Mouse (Mus musculus) heart, adult 2 months (tissue): ENCODE results near the gene Tas1r1. TPM values are rescaled to one million over a fixed set of nuclear protein-coding genes. Genes with fewer than 3 reads are reported as not detected.

Experiments used
- DNase-seq, 2 experiments: peaks; one replicate each; pipeline ENCODE4 v3.0.0; 2021
- H3K27ac ChIP-seq: fragments of 200-600 bp; 2 replicates; pipeline ENCODE4 v1.8.1; 2022
- H3K27me3 ChIP-seq: fragments of 200-500 bp; 2 replicates; pipeline ENCODE4 v1.6.1; 2012; ENCODE audit warnings: mild to moderate bottlenecking, low read length, inconsistent platforms, mixed read lengths; ENCODE audit not compliant: control insufficient read depth, insufficient read depth
- H3K36me3 ChIP-seq: fragments of 200-500 bp; 2 replicates; pipeline ENCODE4 v1.6.1; 2012; ENCODE audit warnings: low read length, inconsistent platforms; ENCODE audit not compliant: control insufficient read depth, insufficient read depth
- H3K4me1 ChIP-seq: fragments of 200-500 bp; 2 replicates; pipeline ENCODE4 v1.6.1; 2011; ENCODE audit warnings: low read length; ENCODE audit not compliant: control insufficient read depth, insufficient read depth
- H3K4me3 ChIP-seq: fragments of 200-600 bp; 2 replicates; pipeline ENCODE4 v1.8.1; 2022
- H3K79me2 ChIP-seq: fragments of 200-500 bp; replicated peaks from 2 replicates; pipeline ENCODE4 v1.6.1; 2012; ENCODE audit warnings: mild to moderate bottlenecking, inconsistent platforms, low read length, moderate library complexity, mixed read lengths; ENCODE audit not compliant: control insufficient read depth, insufficient read depth
- H3K9ac ChIP-seq: fragments of 200-500 bp; 2 replicates; pipeline ENCODE4 v1.6.1; 2012; ENCODE audit warnings: low read depth, mild to moderate bottlenecking, control low read depth, inconsistent platforms, low read length, mixed read lengths
- CTCF ChIP-seq: fragments of 200-600 bp; IDR thresholded peaks from 2 replicates; pipeline ENCODE4 v1.8.1; 2022; ENCODE audit warnings: antibody characterized with exemption, mild to moderate bottlenecking, moderate library complexity
- EP300 ChIP-seq: fragments of 200-500 bp; IDR thresholded peaks from 2 replicates; pipeline ENCODE4 v1.6.1; 2011; ENCODE audit warnings: low read depth, low read length, control low read depth; ENCODE audit not compliant: insufficient read depth
- POLR2A ChIP-seq: fragments of 200-500 bp; IDR thresholded peaks from 2 replicates; pipeline ENCODE4 v1.6.1; 2011; ENCODE audit warnings: mild to moderate bottlenecking, low read depth, low read length, control low read depth; ENCODE audit not compliant: insufficient read depth
- WGBS: fragments of 180-500 bp; shearing (Covaris S2); methylation state at CpG from one replicate; pipeline ENCODE4 v1.1.7; 2018; 5-methylcytosine and 5-hydroxymethylcytosine counted together
- intact Hi-C: fragments of 180-260 bp; cut with DNase I; formaldehyde crosslinking; loops from one replicate; pipeline ENCODE4 v1.15.1; 2025
- polyA plus RNA-seq: library from polyadenylated mRNA; depleted of rRNA; stranded (reverse); fragments of >200 nt; gene quantifications from 2 replicates; pipeline ENCODE4 v1.2.3, GENCODE M21; 2012; rRNA removed
- total RNA-seq, 2 experiments: library from RNA; stranded (reverse); gene quantifications; 2 replicates each; pipeline ENCODE4 v1.2.3; 2021

Gene Tas1r1
- total and polyA plus RNA-seq, 3 experiments: 0.08 to 0.11 (median 0.08) TPM

- DNase-seq: peak; percentile 79 to 88
- no peaks in the 10 kb centered on the region for H3K36me3 ChIP-seq
- H3K4me1 ChIP-seq: no peaks in the 10 kb centered on the region
- H3K79me2 ChIP-seq: no peaks in the 10 kb centered on the region
- H3K4me3 ChIP-seq: no peak overlapping the region
- TF ChIP-seq EP300 (peak; percentile 89; the same call in 1 of the 2 replicates), CTCF (no peak), POLR2A (peak; percentile 40; the same call in 1 of the 2 replicates)
- intact Hi-C loops: loop anchor here (2.0 kb wide), 3 partner anchors 45 to 113 kb away; partner anchors contain the start of genes Nol9, Tas1r1 and Zbtb48
- H3K27ac ChIP-seq: no peak overlapping the region
- no peak overlapping the region for H3K9ac ChIP-seq
- H3K27me3 ChIP-seq: no peaks in the 10 kb centered on the region
- 12% methylated on average over 5 of the region's 5 CpGs for WGBS
Observed at GRCm38 (mm10) chr4:151981363-151981762, 57.0 kb downstream of the Tas1r1 start.

DNA sequence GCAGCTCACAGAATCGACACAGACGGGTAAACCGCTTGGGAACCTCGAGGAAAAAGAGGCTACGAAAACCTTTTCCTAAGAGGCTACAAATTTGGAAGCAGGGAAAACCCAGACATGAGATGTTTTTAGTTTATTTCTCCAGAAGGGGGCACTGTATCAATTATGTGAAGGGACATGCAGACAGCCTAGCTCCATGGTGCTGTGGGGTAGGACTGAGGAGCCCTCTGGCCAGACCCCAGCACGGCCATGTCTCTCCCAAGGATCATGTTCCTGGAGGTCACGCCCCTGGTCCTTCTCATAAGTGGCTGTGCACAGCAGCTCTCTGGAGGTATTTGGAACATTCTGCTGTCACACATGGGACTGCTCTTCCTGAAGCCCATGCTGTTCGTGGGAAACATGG, 57.7 kb downstream of the Tas1r1 start:
- H3K9ac ChIP-seq: no peak overlapping the region
- no peak overlapping the region for H3K27ac ChIP-seq
- H3K4me3 ChIP-seq: no peak overlapping the region
- no peak for TF ChIP-seq EP300
- TF ChIP-seq POLR2A: no peak
- peak; percentile 58 for TF ChIP-seq CTCF
- no peaks in the 10 kb centered on the region for H3K79me2 ChIP-seq
- 72% methylated on average over 8 of the region's 8 CpGs for WGBS
- intact Hi-C loops: loop anchor here (2.0 kb wide), 3 partner anchors 46 to 114 kb away; partner anchors contain the start of genes Nol9, Tas1r1 and Zbtb48
- DNase-seq: no peak
- no peaks in the 10 kb centered on the region for H3K4me1 ChIP-seq
- H3K36me3 ChIP-seq: no peaks in the 10 kb centered on the region
- H3K27me3 ChIP-seq: no peaks in the 10 kb centered on the region

Other genes with a start within 250 kb of the Tas1r1 start
- 100 to 1,000 TPM; 208 to 234 TPM for gene Camta1, start 176.7 kb downstream of the Tas1r1 start, total RNA-seq
- gene Camta1, start 176.7 kb downstream of the Tas1r1 start, polyA plus RNA-seq: 39.4 and 75.3 TPM in 2 replicates
- gene Dnajc11, start 104.9 kb downstream of the Tas1r1 start, total RNA-seq: 10 to 100 TPM; 71.0 to 84.3 TPM
- gene Dnajc11, start 104.9 kb downstream of the Tas1r1 start, polyA plus RNA-seq: 55.9 and 66.9 TPM in 2 replicates
- gene Thap3, start 49.6 kb downstream of the Tas1r1 start, total RNA-seq: 10 to 100 TPM; 12.0 to 13.5 TPM
- gene Thap3, start 49.6 kb downstream of the Tas1r1 start, polyA plus RNA-seq: 20.8 and 27.6 TPM in 2 replicates
- 1 to 10 TPM; 4.5 to 4.8 TPM for gene Phf13, start 42.3 kb downstream of the Tas1r1 start, total RNA-seq
- gene Phf13, start 42.3 kb downstream of the Tas1r1 start, polyA plus RNA-seq: 3.0 and 3.7 TPM in 2 replicates
- 10 to 100 TPM; 69.9 to 93.5 TPM for gene Klhl21, start 29.8 kb downstream of the Tas1r1 start, total RNA-seq
- gene Klhl21, start 29.8 kb downstream of the Tas1r1 start, polyA plus RNA-seq: 50.4 and 56.2 TPM in 2 replicates
- gene Zbtb48, start 10.9 kb downstream of the Tas1r1 start, total RNA-seq: 1 to 10 TPM; 4.3 to 5.6 TPM
- gene Zbtb48, start 10.9 kb downstream of the Tas1r1 start, polyA plus RNA-seq: 5.0 and 8.8 TPM in 2 replicates
- 1 to 10 TPM; 9.7 to 9.8 TPM for gene Nol9, start 753 bp upstream of the Tas1r1 start, total RNA-seq
- 7.3 and 9.7 TPM in 2 replicates for gene Nol9, start 753 bp upstream of the Tas1r1 start, polyA plus RNA-seq
- 10 to 100 TPM; 11.5 to 16.7 TPM for gene Plekhg5, start 33.9 kb upstream of the Tas1r1 start, total RNA-seq
- gene Plekhg5, start 33.9 kb upstream of the Tas1r1 start, polyA plus RNA-seq: 20.3 and 20.5 TPM in 2 replicates
- 1 to 10 TPM; 1.4 to 2.4 TPM for gene Tnfrsf25, start 77.4 kb upstream of the Tas1r1 start, total RNA-seq
- 6.1 and 7.4 TPM in 2 replicates for gene Tnfrsf25, start 77.4 kb upstream of the Tas1r1 start, polyA plus RNA-seq
- gene Espn, start 113.8 kb upstream of the Tas1r1 start, total RNA-seq: 1 to 10 TPM; 2.4 to 2.5 TPM
- gene Espn, start 113.8 kb upstream of the Tas1r1 start, polyA plus RNA-seq: 2.7 and 3.2 TPM in 2 replicates
- not detected for gene Hes2, start 120.3 kb upstream of the Tas1r1 start, total RNA-seq
- gene Hes2, start 120.3 kb upstream of the Tas1r1 start, polyA plus RNA-seq: not detected in 2 replicates
- gene Acot7, start 139.6 kb upstream of the Tas1r1 start, total RNA-seq: 10 to 100 TPM; 58.1 to 64.8 TPM
- 51.7 and 65.0 TPM in 2 replicates for gene Acot7, start 139.6 kb upstream of the Tas1r1 start, polyA plus RNA-seq
- gene Gpr153, start 235.7 kb upstream of the Tas1r1 start, total RNA-seq: 10 to 100 TPM in 1 of 2 experiments, 1 to 10 TPM in 1; 8.6 to 11.9 TPM
- gene Gpr153, start 235.7 kb upstream of the Tas1r1 start, polyA plus RNA-seq: 18.0 and 24.0 TPM in 2 replicates